Mouse (Mus musculus): ENCODE measurements around the gene Olfr618. TPM values are rescaled to one million over a fixed set of nuclear protein-coding genes. Genes with fewer than 3 reads are reported as not detected.

Olfr618 gene
- polyA plus RNA-seq, 2 experiments = not detected

DNA sequence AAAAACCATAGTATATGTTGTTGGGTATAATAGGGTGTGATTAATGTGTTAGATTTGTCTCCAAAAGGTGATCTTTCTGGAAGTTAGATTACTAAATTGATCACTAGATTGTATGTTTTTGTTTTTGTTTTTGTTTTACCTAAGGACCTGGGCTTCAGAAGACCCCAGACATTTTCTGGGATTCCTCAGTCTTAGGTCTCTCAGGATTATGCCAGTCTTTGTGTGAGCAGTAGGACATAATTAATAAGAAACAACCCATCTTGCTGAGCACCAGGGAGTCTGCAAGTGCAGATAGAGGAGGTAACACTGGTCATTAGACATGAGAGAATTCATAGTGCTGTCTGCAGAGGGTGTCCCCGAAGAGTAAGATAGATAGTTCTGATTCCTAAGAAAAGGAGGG is 17.1 kb upstream of the Olfr618 start, which contains the start of gene Olfr617:
Olfr617 (plus strand) TSS at position 301 of the 400 bp plus-strand sequence.
- TF ChIP-seq EP300 (IDR thresholded peaks at IDR 0.05; ENCODE audit: low read depth) (no peak), CTCF (IDR thresholded peaks at IDR 0.05; ENCODE audit: low read depth) (no peak)
- Histone ChIP-seq H3K27me3 (ENCODE audit: control insufficient read depth, insufficient read depth, low read length) (no peaks in the 10 kb centered on the region), H3K4me3 (ENCODE audit: insufficient read depth in 1 of 2, low read depth in 2 of 2, low read length in 2 of 2) (no peak within 1 kb of the TSS), H3K27ac (no peak within 1 kb of the TSS), H3K9me3 (ENCODE audit: control insufficient read depth, low read length) (no peaks in the 10 kb centered on the region), H3K4me2 (ENCODE audit: low read depth) (no peak within 1 kb of the TSS), H3K4me1 (replicated peaks; ENCODE audit: control insufficient read depth in 2 of 2, insufficient read depth in 2 of 2, low read length in 1 of 2) (no peaks in the 10 kb centered on the region), H3K9ac (replicated peaks) (no peak within 1 kb of the TSS), H3K36me3 (replicated peaks; ENCODE audit: control insufficient read depth, insufficient read depth, low read depth) (no peaks in the 10 kb centered on the region)
- no peak for ATAC-seq (ENCODE audit: insufficient read depth)
- WGBS (ENCODE audit: insufficient replicate concordance) = 61% methylated on average over 1 of the region's 1 CpGs
- DNase-seq (ENCODE audit: low read depth in 3 of 3, low spot score in 3 of 3) = no peak

- H3K9ac ChIP-seq (replicated peaks) = no peak within 1 kb of the TSS
- H3K27me3 ChIP-seq (ENCODE audit: control insufficient read depth, insufficient read depth, low read length) = no peaks in the 10 kb centered on the region
- no peaks in the 10 kb centered on the region for H3K4me1 ChIP-seq (replicated peaks; ENCODE audit: control insufficient read depth in 2 of 2, insufficient read depth in 2 of 2, low read length in 1 of 2)
- no peak for ATAC-seq (ENCODE audit: insufficient read depth)
- TF ChIP-seq EP300 (IDR thresholded peaks at IDR 0.05; ENCODE audit: low read depth) (no peak), CTCF (IDR thresholded peaks at IDR 0.05; ENCODE audit: low read depth) (no peak)
- H3K4me3 ChIP-seq (ENCODE audit: insufficient read depth in 1 of 2, low read depth in 2 of 2, low read length in 2 of 2) = no peak within 1 kb of the TSS
- no peaks in the 10 kb centered on the region for H3K9me3 ChIP-seq (ENCODE audit: control insufficient read depth, low read length)
- no peaks in the 10 kb centered on the region for H3K36me3 ChIP-seq (replicated peaks; ENCODE audit: control insufficient read depth, insufficient read depth, low read depth)
- DNase-seq (ENCODE audit: low read depth in 3 of 3, low spot score in 3 of 3) = no peak
- H3K27ac ChIP-seq = no peak within 1 kb of the TSS
- no peak within 1 kb of the TSS for H3K4me2 ChIP-seq (ENCODE audit: low read depth)
Observed at GRCm38 (mm10) chr7:103600275-103600674, 10.4 kb downstream of the Olfr618 start, which contains the start of gene Olfr619. TSS of gene Olfr619 (plus strand) at chr7:103600575.

DNA sequence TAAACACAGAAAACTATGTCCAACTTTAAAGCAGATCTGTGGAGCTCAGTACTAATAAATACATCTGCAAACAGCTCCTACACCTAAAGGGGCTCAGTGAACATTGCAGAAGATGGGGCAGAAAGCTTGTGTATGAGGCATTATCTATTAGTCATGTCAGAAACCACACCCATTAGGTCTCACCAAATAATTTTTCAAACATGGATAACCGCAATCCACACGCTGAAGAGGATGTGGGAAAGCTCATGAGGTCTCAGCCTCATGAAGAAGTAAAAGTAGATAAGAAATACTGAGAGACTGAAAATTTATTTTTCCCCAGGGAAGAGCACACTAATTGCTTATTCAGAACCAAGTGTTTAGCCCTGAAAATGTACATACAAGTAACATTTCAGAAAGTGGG is 17.5 kb downstream of the Olfr618 start:
- TF ChIP-seq CTCF (IDR thresholded peaks at IDR 0.05; ENCODE audit: low read depth) (no peak), EP300 (IDR thresholded peaks at IDR 0.05; ENCODE audit: low read depth) (no peak)
- 26% methylated on average over 2 of the region's 2 CpGs for WGBS (ENCODE audit: insufficient replicate concordance)

DNA sequence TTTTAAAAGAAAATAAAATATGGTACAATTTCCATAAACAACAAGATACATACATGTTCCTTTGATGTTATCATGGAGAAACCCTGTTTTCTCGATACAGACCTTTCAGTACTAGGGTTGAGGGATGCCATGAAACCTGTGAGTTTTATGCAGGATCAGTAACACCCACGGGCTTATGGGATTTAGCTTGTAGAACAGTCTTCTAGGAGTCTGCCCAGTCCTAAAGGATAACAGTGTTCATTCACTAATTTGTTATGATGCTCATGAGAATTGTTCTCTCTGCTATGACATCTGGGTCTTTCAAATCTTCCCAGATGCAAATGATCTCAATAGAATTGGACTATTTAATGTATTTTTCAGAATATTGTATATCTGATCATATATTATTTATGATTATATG is 22.5 kb downstream of the Olfr618 start, which contains the start of gene Olfr620:
Olfr620 (minus strand) TSS at position 101 of the 400 bp plus-strand sequence.
- no peaks in the 10 kb centered on the region for H3K9me3 ChIP-seq (ENCODE audit: control insufficient read depth, low read length)
- H3K36me3 ChIP-seq (replicated peaks; ENCODE audit: control insufficient read depth, insufficient read depth, low read depth) = no peaks in the 10 kb centered on the region
- H3K4me1 ChIP-seq (replicated peaks; ENCODE audit: control insufficient read depth in 2 of 2, insufficient read depth in 2 of 2, low read length in 1 of 2) = no peaks in the 10 kb centered on the region
- H3K27me3 ChIP-seq (ENCODE audit: control insufficient read depth, insufficient read depth, low read length) = no peaks in the 10 kb centered on the region
- no peak within 1 kb of the TSS for H3K9ac ChIP-seq (replicated peaks)
- DNase-seq (ENCODE audit: low read depth in 3 of 3, low spot score in 3 of 3) (no peak), ATAC-seq (ENCODE audit: insufficient read depth) (no peak)
- no peak for TF ChIP-seq CTCF (IDR thresholded peaks at IDR 0.05; ENCODE audit: low read depth)
- no peak for TF ChIP-seq EP300 (IDR thresholded peaks at IDR 0.05; ENCODE audit: low read depth)
- H3K4me2 ChIP-seq (ENCODE audit: low read depth) = no peak within 1 kb of the TSS
- WGBS (ENCODE audit: insufficient replicate concordance) = 41% methylated on average over 2 of the region's 2 CpGs
- H3K4me3 ChIP-seq (ENCODE audit: insufficient read depth in 1 of 2, low read depth in 2 of 2, low read length in 2 of 2) = no peak within 1 kb of the TSS
- H3K27ac ChIP-seq = no peak within 1 kb of the TSS

More for the DNA sequence above, 17.5 kb downstream of the Olfr618 start:
- Histone ChIP-seq H3K4me1 (replicated peaks; ENCODE audit: control insufficient read depth in 2 of 2, insufficient read depth in 2 of 2, low read length in 1 of 2) (no peaks in the 10 kb centered on the region), H3K9ac (replicated peaks) (no peak overlapping the region), H3K36me3 (replicated peaks; ENCODE audit: control insufficient read depth, insufficient read depth, low read depth) (no peaks in the 10 kb centered on the region), H3K9me3 (ENCODE audit: control insufficient read depth, low read length) (no peaks in the 10 kb centered on the region), H3K4me2 (ENCODE audit: low read depth) (no peak overlapping the region), H3K27me3 (ENCODE audit: control insufficient read depth, insufficient read depth, low read length) (no peaks in the 10 kb centered on the region), H3K4me3 (ENCODE audit: insufficient read depth in 1 of 2, low read depth in 2 of 2, low read length in 2 of 2) (no peak overlapping the region), H3K27ac (no peak overlapping the region)
- no peak for DNase-seq (ENCODE audit: low read depth in 3 of 3, low spot score in 3 of 3)
- no peak for ATAC-seq (ENCODE audit: insufficient read depth)

DNA sequence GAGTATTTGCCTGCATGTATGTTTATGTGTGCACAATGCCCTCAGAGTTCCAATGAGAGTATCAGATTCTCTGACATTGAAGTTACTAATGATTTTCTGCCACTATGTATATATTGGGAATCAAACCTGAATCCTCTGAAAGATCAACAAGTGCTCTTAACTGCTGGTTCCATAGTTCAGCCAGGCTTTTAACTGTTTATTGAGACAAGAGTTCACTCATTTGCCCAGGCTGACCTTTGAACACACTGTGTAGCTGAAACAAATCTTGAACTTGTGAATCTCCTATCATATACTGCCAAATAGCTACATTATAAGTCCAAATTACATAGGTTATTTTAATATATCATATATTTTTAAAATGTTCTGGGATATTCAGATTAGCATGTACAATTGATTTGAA is 46.9 kb downstream of the Olfr618 start:
- Histone ChIP-seq H3K9me3 (ENCODE audit: control insufficient read depth, low read length) (no peaks in the 10 kb centered on the region), H3K27me3 (ENCODE audit: control insufficient read depth, insufficient read depth, low read length) (no peaks in the 10 kb centered on the region), H3K4me1 (replicated peaks; ENCODE audit: control insufficient read depth in 2 of 2, insufficient read depth in 2 of 2, low read length in 1 of 2) (no peaks in the 10 kb centered on the region), H3K9ac (replicated peaks) (no peak overlapping the region), H3K36me3 (replicated peaks; ENCODE audit: control insufficient read depth, insufficient read depth, low read depth) (no peaks in the 10 kb centered on the region), H3K4me2 (ENCODE audit: low read depth) (no peak overlapping the region), H3K27ac (no peak overlapping the region), H3K4me3 (ENCODE audit: insufficient read depth in 1 of 2, low read depth in 2 of 2, low read length in 2 of 2) (no peak overlapping the region)
- DNase-seq (ENCODE audit: low read depth in 3 of 3, low spot score in 3 of 3) (peak in 1 of 3 experiments; percentile 0), ATAC-seq (ENCODE audit: insufficient read depth) (no peak)
- no peak for TF ChIP-seq EP300 (IDR thresholded peaks at IDR 0.05; ENCODE audit: low read depth)
- no peak for TF ChIP-seq CTCF (IDR thresholded peaks at IDR 0.05; ENCODE audit: low read depth)
